Mouse (Mus musculus): ENCODE data around the gene Ifrd2. TPM values are rescaled to one million over a fixed set of nuclear protein-coding genes. Genes with fewer than 3 reads are reported as not detected.

The Ifrd2 gene
- total RNA-seq (2014; fragmentation: Nextera tagmentation), result 226 and 251 TPM in 2 replicates
- total RNA-seq (2017), result 103 and 192 TPM in 2 replicates

DNA sequence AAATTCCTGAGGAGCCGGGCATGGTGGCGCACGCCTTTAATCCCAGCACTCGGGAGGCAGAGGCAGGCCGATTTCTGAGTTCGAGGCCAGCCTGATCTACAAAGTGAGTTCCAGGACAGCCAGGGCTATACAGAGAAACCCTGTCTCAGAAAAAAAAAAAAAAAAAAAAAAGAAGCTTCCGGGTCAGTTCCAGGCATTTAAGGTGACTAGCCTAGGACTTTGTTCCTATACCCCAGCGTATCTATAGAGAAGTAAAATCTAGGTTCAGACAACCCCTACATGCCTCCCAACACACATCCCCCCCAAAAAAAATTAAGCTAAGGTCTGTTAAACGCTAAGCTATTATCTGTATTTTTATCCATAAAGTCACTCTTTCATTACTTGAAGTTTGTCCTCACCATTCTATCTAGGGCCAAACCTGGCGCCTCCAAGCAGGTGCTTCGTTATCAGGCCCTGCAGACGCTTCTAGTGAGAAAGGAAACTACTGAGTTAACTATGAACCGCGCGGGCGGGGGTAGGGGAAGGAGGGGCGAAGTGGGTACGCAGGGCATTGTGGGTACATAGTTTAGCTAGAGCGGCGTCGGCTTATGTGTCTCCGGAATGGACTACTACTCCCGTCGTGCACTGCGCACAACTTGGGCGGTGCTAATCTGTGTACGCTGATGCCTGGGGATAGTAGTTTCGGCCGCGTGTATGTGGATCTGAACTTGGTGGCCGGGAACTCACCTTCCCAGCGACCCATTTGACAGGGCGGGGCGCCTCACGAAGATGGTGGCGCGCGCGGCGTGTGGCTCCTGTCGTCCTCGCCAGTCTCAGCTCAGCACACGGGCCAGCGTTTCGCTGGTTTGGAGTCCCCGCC, at the start of gene Ifrd2:
Ifrd2 (plus strand) TSS at position 669 of the 859 bp plus-strand sequence.
- peak; percentile 74 for ATAC-seq (replicated peaks; ENCODE audit: low FRiP score, low TSS enrichment, poor library complexity, severe bottlenecking)

DNA sequence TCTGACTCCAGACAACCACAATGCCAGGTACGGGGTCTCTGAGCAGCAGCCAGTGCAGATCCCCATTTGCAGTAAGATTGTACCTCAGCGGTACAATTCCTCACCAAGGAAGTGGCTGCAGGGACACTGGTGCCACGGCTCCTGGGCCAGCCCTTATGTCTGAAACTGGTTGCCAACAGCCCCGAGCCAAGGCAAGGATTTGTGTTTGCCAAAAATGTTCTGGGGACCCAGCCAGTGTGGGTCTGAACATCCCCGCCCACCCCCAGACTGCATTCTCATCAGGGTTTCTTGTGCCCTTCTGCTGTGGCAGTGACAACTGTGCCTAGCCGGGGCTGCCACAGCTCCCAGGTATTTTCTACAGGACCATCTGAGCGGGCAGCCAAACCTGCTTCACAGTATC, 49.2 kb upstream of the Ifrd2 start:
- no peak for ATAC-seq (replicated peaks; ENCODE audit: low FRiP score, low TSS enrichment, poor library complexity, severe bottlenecking)

DNA sequence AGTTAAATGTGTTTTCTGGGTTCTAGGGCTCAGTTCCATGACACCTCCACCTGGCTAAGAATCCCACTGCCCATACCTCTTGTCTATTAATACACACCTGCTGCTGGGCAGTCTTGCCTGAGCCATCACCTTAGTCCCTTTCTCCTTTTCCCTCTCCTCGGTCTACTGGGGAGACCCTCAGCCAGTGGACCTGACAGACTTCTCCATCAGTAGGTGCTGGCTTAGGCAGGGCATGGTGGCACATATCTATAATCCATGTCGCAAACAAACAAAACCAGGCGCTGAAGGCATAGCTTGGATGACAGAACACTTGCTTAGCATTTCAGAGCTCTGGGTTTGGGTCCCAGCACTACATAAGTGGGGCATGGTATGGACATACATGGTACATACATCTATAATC, 48.7 kb upstream of the Ifrd2 start:
- ATAC-seq (replicated peaks; ENCODE audit: low FRiP score, low TSS enrichment, poor library complexity, severe bottlenecking), result no peak

DNA sequence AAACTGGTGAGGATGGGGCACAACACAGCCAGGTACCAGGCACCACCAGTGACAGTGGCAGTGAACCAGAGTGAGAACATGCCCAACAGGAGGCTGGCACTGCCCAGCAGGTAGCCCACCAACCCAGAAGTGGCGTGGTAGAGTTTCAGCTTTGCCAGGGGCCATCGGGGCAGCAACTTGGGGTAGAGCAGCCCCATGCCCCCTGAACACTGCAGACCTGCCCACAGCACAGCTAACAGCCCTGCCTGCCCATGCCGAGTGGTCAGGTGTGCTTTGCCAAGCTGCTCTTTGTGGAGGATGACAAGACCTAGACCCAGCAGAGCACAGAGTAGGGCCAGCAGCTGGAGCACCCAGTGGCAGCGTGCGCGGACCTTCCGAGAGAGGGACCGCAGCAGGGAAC, 47.5 kb upstream of the Ifrd2 start:
- no peak for ATAC-seq (replicated peaks; ENCODE audit: low FRiP score, low TSS enrichment, poor library complexity, severe bottlenecking)

DNA sequence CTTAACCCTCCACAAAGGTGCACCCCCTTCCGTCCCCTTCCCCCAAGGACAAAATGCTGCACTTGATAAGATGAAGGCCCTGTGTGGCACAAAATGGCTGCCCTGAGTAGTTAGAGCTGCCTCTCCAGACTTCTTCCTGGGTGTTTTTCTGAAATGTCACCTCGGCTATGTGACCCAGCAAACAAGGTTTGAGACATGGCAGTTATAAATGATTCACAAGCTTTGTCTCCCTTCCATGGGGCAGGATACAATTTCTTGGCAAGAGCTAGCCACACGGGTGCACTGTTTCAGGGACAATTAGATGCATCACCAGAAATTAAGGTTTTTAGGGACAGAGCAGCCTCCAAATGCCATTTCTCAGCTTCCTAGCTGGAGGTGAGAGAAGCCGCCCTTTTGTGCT, 47.0 kb upstream of the Ifrd2 start:
- ATAC-seq (replicated peaks; ENCODE audit: low FRiP score, low TSS enrichment, poor library complexity, severe bottlenecking), result no peak

DNA sequence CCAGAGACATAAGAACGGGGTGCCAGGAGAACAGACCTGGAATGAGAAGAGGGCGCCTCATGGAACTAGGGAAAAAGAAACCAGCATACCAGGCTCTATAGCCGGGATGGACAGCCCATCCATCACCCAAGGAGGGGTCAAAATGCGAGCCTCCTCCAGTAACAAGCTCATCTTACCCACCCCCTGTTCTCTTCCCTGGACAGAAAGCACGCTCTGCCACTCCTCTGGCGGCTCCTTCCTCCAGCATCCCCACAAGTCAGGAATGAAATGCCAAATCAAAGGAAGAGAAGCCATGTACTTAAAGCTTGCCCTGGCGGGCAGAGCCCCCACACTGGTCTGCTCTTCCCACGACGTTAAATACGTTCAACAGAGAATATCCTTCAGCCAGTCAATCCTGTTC, 46.4 kb upstream of the Ifrd2 start:
- no peak for ATAC-seq (replicated peaks; ENCODE audit: low FRiP score, low TSS enrichment, poor library complexity, severe bottlenecking)

DNA sequence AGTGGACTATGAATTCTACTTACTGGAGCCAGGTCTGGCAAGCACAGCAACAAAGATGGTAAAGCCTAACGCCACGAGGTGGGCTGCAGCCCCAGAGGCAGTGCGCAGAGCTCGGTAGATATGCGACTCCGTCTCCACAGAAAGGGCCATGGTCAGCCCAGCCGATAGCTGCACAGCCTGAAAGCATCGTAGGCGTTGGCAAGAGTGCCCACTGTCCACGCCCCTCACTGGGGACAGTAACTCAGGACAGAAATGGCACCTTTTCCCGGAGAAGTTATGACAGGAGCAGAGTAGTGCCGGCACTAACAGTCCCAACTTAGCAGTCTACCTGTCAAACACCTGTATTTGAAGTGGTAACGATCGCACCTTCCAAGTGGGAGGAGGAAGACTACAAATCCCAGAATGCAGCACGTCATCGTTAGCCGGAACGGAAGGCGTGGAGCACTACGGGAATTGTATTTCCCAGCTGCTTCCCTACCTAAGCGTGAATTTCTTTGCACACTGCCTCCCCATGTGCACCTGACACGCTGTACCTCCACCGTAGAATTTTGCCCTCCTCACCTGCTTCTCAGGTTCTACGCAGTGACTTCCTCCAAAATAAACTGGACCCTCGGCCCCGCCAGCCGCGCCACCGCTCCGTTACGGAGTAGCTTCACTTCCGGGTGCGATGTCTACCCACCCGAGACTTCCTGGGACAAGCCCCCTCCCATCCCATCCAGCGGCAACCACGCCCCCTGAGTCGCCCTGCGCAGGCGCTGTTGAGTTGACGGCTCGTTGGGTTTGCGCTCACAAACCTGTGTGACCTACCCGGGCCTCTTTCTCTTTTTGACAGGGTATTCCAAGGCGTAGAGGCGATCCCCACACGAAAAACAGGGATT, 45.7 kb upstream of the Ifrd2 start, which contains the start of the genes Cyb561d2 and Nprl2:
Cyb561d2 (minus strand) TSS at position 720 of the 878 bp plus-strand sequence.
Nprl2 (plus strand) TSS at position 753 of the 878 bp plus-strand sequence.
- peak; percentile 77 for ATAC-seq (replicated peaks; ENCODE audit: low FRiP score, low TSS enrichment, poor library complexity, severe bottlenecking)

DNA sequence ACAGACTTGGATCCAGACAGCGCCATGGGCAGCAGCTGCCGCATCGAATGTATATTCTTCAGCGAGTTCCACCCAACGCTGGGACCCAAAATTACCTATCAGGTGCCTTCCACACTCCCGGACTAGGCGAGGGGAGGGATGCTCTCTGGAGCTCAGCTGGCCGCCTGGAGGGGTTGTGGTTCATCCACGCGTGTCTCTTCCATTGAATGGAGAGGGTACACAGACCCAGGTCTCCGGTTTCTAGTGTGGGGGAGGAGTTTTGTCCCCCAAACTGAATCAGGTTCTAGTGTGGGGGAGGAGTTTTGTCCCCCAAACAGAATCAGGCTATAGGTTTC, 45.1 kb upstream of the Ifrd2 start:
- peak; percentile 6; the same call in 1 of the 2 replicates for ATAC-seq (replicated peaks; ENCODE audit: low FRiP score, low TSS enrichment, poor library complexity, severe bottlenecking)

DNA sequence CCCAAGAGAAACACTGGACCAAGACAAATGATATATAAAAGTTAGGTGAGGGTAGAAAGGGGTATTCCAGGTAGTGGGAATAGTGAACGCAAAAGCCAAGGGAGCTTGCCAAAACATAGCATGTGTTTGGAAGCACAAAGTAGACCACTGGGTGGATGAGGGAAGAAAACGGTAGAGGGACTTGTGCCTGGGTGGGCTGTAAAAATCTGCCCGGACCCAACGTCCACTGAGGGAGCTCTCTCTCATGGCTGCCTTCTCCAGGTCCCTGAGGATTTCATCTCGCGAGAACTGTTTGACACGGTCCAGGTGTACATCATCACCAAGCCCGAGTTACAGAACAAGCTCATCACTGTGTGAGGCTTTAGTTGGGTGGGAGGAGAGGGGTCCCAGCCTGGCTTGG, 44.7 kb upstream of the Ifrd2 start:
- ATAC-seq (replicated peaks; ENCODE audit: low FRiP score, low TSS enrichment, poor library complexity, severe bottlenecking), result no peak

DNA sequence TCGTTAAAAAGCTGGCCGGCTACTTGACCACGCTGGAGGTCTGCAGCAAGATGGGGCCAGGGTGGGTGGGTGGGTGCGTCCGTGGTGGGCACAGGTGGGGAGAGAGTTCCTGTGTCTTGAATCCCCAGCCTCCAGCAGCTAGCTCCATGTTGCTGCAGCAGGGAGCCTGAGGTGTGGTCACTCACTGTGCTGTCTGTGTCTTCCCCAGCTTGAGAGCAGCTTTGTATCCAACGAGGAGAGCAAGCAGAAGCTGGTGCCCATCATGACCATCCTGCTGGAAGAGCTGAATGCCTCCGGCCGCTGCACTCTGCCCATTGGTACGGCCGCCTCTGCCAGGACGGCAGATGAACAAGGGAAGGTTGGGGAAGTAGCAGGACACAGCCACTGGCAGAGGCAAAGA, 44.1 kb upstream of the Ifrd2 start:
- ATAC-seq (replicated peaks; ENCODE audit: low FRiP score, low TSS enrichment, poor library complexity, severe bottlenecking), result no peak

DNA sequence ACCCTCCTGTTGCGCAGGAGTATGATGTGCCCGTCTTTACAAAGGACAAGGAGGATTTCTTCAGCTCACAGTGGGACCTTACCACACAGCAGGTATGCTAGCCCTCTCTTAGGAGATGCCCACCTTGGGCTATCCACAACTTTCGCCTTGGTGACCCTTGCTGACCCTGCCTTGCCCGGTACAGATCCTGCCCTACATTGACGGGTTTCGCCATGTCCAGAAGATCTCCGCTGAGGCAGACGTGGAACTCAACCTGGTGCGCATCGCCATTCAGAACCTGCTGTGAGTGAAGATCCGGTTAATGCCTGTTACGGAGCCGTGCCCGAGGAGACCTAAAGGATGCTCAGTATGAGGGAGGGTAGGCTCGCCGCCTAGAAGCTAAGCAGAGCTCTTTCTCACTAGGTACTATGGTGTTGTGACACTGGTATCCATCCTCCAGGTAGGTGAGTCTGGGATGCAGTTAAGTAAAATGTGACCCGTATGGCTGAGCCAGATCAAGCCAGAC, 43.2 kb upstream of the Ifrd2 start:
- no peak for ATAC-seq (replicated peaks; ENCODE audit: low FRiP score, low TSS enrichment, poor library complexity, severe bottlenecking)

DNA sequence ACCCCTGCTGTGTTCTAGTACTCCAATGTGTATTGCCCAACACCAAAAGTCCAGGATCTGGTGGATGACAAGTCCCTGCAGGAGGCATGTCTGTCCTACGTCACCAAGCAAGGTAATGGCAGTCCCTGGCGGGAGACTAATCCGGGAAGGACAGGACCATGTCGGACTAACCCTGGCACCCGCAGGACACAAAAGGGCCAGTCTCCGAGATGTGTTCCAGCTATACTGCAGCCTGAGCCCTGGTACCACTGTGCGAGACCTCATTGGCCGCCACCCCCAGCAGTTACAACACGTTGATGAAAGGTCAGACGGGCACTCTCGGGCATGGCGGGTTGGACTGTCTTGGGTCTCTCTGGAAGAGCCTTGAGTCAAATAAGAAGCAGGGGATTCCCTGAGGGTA, 42.7 kb upstream of the Ifrd2 start:
- ATAC-seq (replicated peaks; ENCODE audit: low FRiP score, low TSS enrichment, poor library complexity, severe bottlenecking), result no peak

DNA sequence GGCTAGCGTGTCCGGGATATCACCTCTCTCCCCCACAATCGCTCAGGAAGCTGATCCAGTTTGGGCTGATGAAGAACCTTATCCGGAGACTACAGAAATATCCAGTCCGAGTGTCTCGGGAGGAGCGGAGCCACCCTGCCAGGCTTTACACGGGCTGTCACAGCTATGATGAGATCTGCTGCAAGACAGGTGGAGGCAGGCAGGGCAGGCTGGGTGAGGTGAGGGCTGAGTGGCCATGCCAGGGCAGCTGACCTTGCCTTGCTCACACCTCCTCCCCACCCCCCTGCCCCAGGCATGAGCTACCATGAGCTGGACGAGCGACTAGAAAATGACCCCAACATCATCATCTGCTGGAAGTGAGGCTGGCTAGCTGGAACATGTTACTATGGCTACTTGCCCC, 42.2 kb upstream of the Ifrd2 start:
- ATAC-seq (replicated peaks; ENCODE audit: low FRiP score, low TSS enrichment, poor library complexity, severe bottlenecking), result no peak

DNA sequence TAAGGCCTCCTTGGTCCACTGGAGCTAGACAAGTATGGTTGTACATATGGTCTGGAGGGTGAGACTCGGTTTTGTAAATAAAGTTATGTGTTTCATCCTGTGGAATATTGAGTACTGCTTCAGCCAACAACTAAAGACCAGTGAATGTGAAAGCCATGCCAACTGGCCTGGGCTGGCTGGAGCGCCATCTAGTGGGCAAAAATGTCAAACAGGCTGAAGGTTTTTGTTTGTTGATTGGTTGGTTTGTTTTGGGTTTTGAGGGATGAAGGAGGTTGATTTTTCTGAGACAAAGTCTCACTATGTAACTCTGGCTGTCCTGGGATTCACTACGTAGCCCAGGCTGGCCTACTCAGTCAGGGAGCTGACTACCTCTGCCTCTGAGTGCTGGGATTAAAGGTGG, 41.8 kb upstream of the Ifrd2 start:
- ATAC-seq (replicated peaks; ENCODE audit: low FRiP score, low TSS enrichment, poor library complexity, severe bottlenecking), result no peak

DNA sequence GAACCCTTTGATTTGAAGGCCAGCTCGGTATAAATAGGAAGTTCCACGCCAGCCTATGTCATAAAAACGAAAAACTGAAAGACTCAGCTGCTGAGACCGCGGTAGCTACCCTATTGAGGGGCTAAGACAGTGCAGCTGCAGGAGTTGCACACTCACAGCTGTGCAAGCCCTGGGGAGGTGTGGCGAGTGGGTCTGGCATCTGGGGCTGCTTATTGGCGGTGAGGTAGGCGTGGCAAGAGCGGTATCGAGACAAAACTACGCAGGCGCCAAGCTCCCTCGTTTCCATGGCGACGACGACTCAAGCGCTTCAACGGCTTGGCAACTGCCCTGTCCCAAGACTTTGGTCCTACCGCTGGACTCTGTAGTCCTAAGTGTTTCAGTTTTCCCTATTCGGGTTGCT, 40.4 kb upstream of the Ifrd2 start, which contains the start of gene Zmynd10:
Zmynd10 (plus strand) TSS at position 273 of the 400 bp plus-strand sequence.
- peak; percentile 65 for ATAC-seq (replicated peaks; ENCODE audit: low FRiP score, low TSS enrichment, poor library complexity, severe bottlenecking)

DNA sequence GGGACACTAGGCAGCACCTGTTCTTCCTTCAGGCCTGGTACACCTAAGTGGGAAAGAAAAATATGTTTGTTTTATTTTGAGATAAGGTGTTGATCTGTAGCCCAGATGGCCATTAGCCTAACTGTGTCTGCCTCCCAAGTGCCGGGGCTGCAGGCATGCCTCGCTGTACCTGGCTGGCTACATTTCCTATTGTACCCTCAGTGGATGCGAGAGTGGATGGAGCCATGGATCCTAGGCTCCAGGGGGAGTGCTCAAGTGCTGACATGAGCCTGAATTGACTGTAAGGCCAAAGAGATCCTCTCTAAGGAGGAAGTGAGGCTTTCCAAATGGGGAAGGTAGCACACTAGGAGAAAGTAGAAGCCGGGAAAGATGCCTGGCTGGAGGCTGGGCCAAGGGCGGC, 39.5 kb upstream of the Ifrd2 start:
- no peak for ATAC-seq (replicated peaks; ENCODE audit: low FRiP score, low TSS enrichment, poor library complexity, severe bottlenecking)

DNA sequence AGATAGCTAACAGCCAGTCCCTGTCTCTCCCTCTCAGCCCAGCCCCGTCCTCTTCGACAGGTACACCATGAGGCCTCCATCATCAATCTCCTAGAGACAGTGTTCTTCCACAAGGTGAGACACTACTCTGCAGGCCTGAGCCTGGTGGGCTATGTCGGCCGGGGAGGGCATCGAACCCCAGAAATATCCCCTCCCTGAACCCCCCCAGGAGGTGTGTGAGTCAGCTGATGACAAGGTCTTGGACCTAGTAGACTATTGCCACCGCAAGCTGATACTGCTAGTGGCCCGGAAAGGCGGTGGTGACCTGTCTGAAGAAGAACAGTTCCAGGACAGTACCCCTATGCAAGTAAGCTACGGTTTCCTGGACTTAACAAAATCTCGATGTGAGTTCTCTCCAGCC, 38.6 kb upstream of the Ifrd2 start:
- ATAC-seq (replicated peaks; ENCODE audit: low FRiP score, low TSS enrichment, poor library complexity, severe bottlenecking), result no peak

DNA sequence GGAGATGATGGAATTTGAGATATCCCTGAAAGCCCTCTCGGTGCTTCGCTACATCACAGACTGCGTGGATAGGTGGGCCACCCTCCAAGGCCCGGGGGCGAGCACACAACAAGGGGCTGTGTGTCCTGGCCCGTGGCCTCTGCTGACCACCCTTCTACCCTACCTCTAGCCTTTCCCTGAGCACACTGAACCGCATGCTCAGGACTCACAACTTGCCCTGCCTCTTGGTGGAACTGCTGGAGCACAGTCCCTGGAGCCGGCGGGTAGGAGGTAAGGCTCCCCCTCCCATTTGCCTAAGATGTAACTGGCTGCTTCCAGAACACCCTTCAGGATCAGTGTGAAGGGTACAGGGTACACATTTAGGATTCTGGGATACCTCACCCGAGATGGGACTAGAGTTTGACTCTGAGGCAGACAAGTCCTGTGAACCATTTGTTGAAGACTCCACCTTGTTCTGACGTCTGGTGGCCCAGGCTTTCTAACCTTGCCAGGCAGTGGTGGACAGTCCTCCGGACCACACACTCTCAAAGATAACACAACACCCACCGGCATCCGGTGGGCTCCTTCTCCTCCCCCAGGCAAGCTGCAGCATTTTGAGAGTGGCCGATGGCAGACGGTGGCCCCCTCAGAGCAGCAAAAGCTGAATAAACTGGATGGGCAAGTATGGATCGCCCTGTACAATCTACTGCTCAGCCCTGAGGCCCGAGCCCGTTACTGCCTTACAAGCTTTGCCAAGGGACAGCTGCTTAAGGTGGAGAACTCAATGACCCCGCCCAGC, 38.0 kb upstream of the Ifrd2 start:
- ATAC-seq (replicated peaks; ENCODE audit: low FRiP score, low TSS enrichment, poor library complexity, severe bottlenecking), result no peak

DNA sequence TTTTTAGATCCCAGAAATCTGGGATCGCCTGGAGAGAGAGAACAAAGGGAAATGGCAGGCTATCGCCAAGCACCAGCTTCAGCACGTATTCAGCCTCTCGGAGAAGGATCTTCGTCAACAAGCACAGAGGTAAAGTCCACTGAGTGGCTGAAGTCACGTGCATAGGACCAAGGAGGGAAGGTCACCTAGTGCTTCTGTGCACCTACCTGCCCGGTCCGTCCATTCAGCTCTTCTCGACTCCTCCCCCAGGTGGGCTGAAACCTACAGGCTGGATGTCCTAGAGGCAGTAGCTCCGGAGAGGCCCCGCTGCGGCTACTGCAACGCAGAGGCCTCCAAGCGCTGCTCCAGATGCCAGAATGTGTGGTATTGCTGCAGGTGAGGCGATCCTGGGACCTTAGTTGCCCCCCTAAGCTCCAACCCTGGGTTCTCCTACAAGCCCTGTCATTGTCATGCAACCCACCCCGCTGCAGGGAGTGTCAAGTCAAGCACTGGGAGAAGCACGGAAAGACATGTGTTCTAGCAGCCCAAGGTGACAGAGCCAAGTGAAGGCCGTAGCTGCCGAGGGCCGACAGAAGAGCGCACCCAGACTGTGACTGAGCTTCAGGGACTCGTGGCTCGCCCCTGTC, 36.8 kb upstream of the Ifrd2 start:
- ATAC-seq (replicated peaks; ENCODE audit: low FRiP score, low TSS enrichment, poor library complexity, severe bottlenecking), result no peak

Measured in megakaryocyte-erythroid progenitor cell, adult 5-6 weeks (primary cell).